Mouse (Mus musculus): ENCODE measurements at regions not wholly inside any gene's neighbourhood (a gene's known extent, or its start where the extent isn't known, plus 50 kb on each side); places are given as distances from the start of the nearest gene placed in this dataset.
"Not testable (repeated sequence)": the region's sequence is repeated elsewhere in the genome, so short reads cannot be mapped to it uniquely, and the experiment has no call there.

GRCm38 (mm10) chr17:15240641-15241040 is 136.0 kb downstream of the Dll1 start:
- TF ChIP-seq CTCF (conservative IDR thresholded peaks at IDR 0.05; ENCODE audit: insufficient read depth, insufficient read length, low read depth, low read length); POLR2A (IDR thresholded peaks at IDR 0.05; ENCODE audit: low read depth, low read length): not testable (repeated sequence)

All from kidney, adult 2 months (tissue).